Mouse (Mus musculus): Measurements from ENCODE around the gene Cd151.

- TF ChIP-seq EP300 (IDR thresholded peaks at IDR 0.05) (no peak), CTCF (IDR thresholded peaks at IDR 0.05) (no peak)
These were observed 8.5 kb upstream of the Cd151 start for GRCm38 (mm10) chr7:141458661-141459060.

Measured in lung, postnatal 0 days (tissue).